Mouse (Mus musculus): ENCODE data around the gene Rnf212. TPM values are rescaled to one million over a fixed set of nuclear protein-coding genes. Genes with fewer than 3 reads are reported as not detected.

The Rnf212 gene
- polyA plus RNA-seq, 1 experiment from 2014 or later = 0.29 TPM

DNA sequence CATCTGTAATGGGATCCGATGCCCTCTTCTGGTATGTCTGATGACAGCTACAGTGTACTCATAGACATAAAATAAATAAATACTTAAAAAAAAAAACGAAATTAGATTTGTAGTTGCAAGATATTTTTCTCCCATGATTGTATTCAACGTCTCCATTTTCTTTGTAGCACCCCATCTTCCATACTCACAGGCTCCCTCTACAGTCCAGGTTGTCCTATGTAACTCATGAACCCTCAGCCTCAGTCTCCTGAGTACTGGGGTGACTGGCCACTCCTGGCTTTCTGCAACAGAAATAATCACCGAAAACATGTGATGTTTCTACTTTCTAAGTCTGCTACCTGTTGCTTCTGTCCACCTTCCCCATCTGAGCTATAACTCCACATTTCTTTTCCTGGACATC is 83.6 kb downstream of the Rnf212 start:
- WGBS = 80% methylated on average over 4 of the region's 4 CpGs
- no peaks in the 10 kb centered on the region for H3K36me3 ChIP-seq (replicated peaks)
- H3K27me3 ChIP-seq = peaks cover 19% of the 10 kb centered on the region
- H3K27ac ChIP-seq = no peak overlapping the region
- no peak overlapping the region for H3K9ac ChIP-seq
- H3K4me2 ChIP-seq = no peak overlapping the region
- no peak overlapping the region for H3K4me3 ChIP-seq (replicated peaks)
- no peaks in the 10 kb centered on the region for H3K9me3 ChIP-seq
- peaks cover 35% of the 10 kb centered on the region for H3K4me1 ChIP-seq
- ATAC-seq (ENCODE audit: low FRiP score) = no peak

DNA sequence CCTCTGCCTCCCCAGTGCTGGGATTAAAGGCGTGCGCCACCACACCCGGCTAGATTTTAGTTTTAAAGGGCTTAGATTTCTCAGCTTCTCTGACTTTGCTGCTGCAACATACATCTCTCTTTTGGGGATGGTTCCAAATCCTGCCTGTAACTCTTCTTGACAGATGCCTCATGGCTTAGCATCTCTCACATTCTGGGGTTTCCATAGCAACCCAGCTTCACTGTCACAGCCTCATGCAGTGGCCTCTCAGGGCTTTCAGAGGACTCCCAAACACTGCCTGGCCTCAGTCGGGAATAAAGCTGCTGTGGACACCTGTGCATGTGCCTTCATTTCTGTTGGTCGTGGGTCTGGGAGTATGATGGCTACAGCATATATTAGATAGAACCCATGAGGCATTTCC is 85.7 kb downstream of the Rnf212 start:
- Histone ChIP-seq H3K36me3 (replicated peaks) (no peaks in the 10 kb centered on the region), H3K4me1 (peaks cover 18% of the 10 kb centered on the region), H3K9me3 (no peaks in the 10 kb centered on the region), H3K27me3 (peaks cover 19% of the 10 kb centered on the region), H3K27ac (no peak overlapping the region), H3K9ac (no peak overlapping the region), H3K4me3 (replicated peaks) (no peak overlapping the region), H3K4me2 (no peak overlapping the region)
- ATAC-seq (ENCODE audit: low FRiP score) = no peak
- 74% methylated on average over 5 of the region's 5 CpGs for WGBS

DNA sequence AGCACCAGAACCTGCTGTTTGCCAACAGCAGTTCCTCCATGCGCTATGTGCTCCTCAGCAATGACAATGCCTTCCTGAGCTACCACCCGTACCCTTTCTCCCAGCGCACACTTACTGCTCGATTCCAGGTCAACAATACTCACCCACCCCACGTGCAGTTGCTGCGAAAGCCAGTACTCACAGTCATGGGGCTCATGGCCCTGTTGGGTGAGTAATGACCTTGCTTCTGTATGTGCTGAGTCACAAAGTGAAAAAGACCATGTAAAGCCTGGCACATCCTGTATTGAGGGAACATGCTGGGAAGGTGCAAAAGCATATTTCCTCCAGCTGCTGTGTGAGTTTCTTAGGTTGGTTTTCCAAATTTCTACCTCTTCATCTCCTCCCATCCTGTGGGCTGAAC is 93.9 kb downstream of the Rnf212 start:
- H3K9ac ChIP-seq = no peak overlapping the region
- H3K4me3 ChIP-seq (replicated peaks) = no peak overlapping the region
- H3K27ac ChIP-seq = no peak overlapping the region
- no peak for ATAC-seq (ENCODE audit: low FRiP score)
- no peaks in the 10 kb centered on the region for H3K9me3 ChIP-seq
- WGBS = 87% methylated on average over 6 of the region's 6 CpGs
- H3K36me3 ChIP-seq (replicated peaks) = no peaks in the 10 kb centered on the region
- H3K27me3 ChIP-seq = no peaks in the 10 kb centered on the region
- peaks cover 17% of the 10 kb centered on the region for H3K4me1 ChIP-seq
- H3K4me2 ChIP-seq = no peak overlapping the region

DNA sequence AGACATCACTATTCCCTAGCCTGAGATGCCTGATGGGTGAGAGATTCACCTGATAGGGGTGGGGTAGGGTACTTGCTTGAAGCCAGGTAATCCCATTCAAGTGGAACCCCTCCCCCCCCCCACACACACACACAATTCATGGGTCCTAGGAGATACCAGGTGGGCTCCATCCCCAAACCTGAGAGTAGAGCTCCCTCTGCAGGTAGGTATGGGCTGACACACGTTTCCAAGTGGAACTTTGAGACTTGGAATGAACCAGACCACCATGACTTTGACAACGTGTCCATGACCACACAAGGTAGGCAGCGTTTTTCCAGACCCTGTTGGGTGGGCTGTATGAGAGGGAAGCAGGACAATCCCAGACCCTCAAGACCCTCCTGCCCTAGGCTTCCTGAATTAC is 94.9 kb downstream of the Rnf212 start:
- Histone ChIP-seq H3K4me3 (replicated peaks) (no peak overlapping the region), H3K4me1 (peaks cover 20% of the 10 kb centered on the region), H3K9me3 (no peaks in the 10 kb centered on the region), H3K36me3 (replicated peaks) (no peaks in the 10 kb centered on the region), H3K27me3 (no peaks in the 10 kb centered on the region), H3K4me2 (no peak overlapping the region), H3K27ac (no peak overlapping the region), H3K9ac (no peak overlapping the region)
- no peak for ATAC-seq (ENCODE audit: low FRiP score)
- WGBS = 59% methylated on average over 3 of the region's 3 CpGs

Other genes starting within 250 kb of the Rnf212 start
- gene Cplx1, start 225.0 kb downstream of the Rnf212 start, polyA plus RNA-seq (2016; fragmentation: Nextera tagmentation; extraction: Ambion mirVana) = 12.3 and 12.5 TPM in 2 replicates
- 57.7 and 61.0 TPM in 2 replicates for gene Gak, start 145.2 kb downstream of the Rnf212 start, polyA plus RNA-seq (2016; fragmentation: Nextera tagmentation; extraction: Ambion mirVana)
- gene Tmem175, start 145.2 kb downstream of the Rnf212 start, polyA plus RNA-seq (2016; fragmentation: Nextera tagmentation; extraction: Ambion mirVana) = 19.6 and 20.0 TPM in 2 replicates
- gene Idua, start 114.7 kb downstream of the Rnf212 start, polyA plus RNA-seq (2016; fragmentation: Nextera tagmentation; extraction: Ambion mirVana) = 9.5 and 9.6 TPM in 2 replicates
- gene Dgkq, start 105.3 kb downstream of the Rnf212 start, polyA plus RNA-seq (2016; fragmentation: Nextera tagmentation; extraction: Ambion mirVana) = 19.7 and 20.7 TPM in 2 replicates
- gene Slc26a1, start 99.4 kb downstream of the Rnf212 start, polyA plus RNA-seq (2016; fragmentation: Nextera tagmentation; extraction: Ambion mirVana) = 1.2 TPM in 2 replicates
- gene Fgfrl1, start 82.6 kb downstream of the Rnf212 start, polyA plus RNA-seq (2016; fragmentation: Nextera tagmentation; extraction: Ambion mirVana) = 17.6 and 19.3 TPM in 2 replicates
- not detected in 2 replicates for gene Tmed11, start 20.4 kb upstream of the Rnf212 start, polyA plus RNA-seq (2016; fragmentation: Nextera tagmentation; extraction: Ambion mirVana)
- not detected in 2 replicates for gene Vmn2r8, start 33.9 kb upstream of the Rnf212 start, polyA plus RNA-seq (2016; fragmentation: Nextera tagmentation; extraction: Ambion mirVana)
- gene Vmn2r9, start 77.6 kb upstream of the Rnf212 start, polyA plus RNA-seq (2016; fragmentation: Nextera tagmentation; extraction: Ambion mirVana) = not detected in 2 replicates
- not detected in 2 replicates for gene Vmn2r10, start 231.5 kb upstream of the Rnf212 start, polyA plus RNA-seq (2016; fragmentation: Nextera tagmentation; extraction: Ambion mirVana)